Mouse (Mus musculus) CH12.LX (cell line): ENCODE measurements around the gene Clmp.

Experiments used
- CTCF ChIP-seq, 2 experiments: IDR thresholded peaks in 1 of 2; conservative IDR thresholded peaks in 1 of 2; 2 replicates each; pipeline ENCODE4 v1.5.1; 2011 to 2012; ENCODE audit warnings: low read depth in 2 of 2, low read length in 2 of 2, improper control_type of control experiment in 1 of 2, inconsistent platforms in 1 of 2, mild to moderate bottlenecking in 1 of 2, moderate library complexity in 1 of 2
- EP300 ChIP-seq: IDR thresholded peaks from 2 replicates; pipeline ENCODE4 v1.6.1; 2011; ENCODE audit warnings: low read length, improper control_type of control experiment
- MAX ChIP-seq: IDR thresholded peaks from 2 replicates; pipeline ENCODE4 v1.6.1; 2011; ENCODE audit warnings: low read length, improper control_type of control experiment
- MYC ChIP-seq: IDR thresholded peaks from 2 replicates; pipeline ENCODE4 v1.6.1; 2011; ENCODE audit warnings: low read depth, mild to moderate bottlenecking, improper control_type of control experiment, low read length
- POLR2A ChIP-seq: IDR thresholded peaks from 2 replicates; pipeline ENCODE4 v1.6.1; 2011; ENCODE audit warnings: low read depth, mild to moderate bottlenecking, improper control_type of control experiment, low read length
- RAD21 ChIP-seq: IDR thresholded peaks from 2 replicates; pipeline ENCODE4 v1.6.1; 2011; ENCODE audit warnings: low read depth, mild to moderate bottlenecking, low read length, improper control_type of control experiment, moderate library complexity
- RCOR1 ChIP-seq: conservative IDR thresholded peaks from 2 replicates; pipeline ENCODE4 v1.6.1; 2012; ENCODE audit warnings: low read depth, mild to moderate bottlenecking, inconsistent platforms, low read length, improper control_type of control experiment
- SIN3A ChIP-seq: IDR thresholded peaks from 2 replicates; pipeline ENCODE4 v1.6.1; 2012; ENCODE audit warnings: low read length, improper control_type of control experiment, inconsistent platforms
- SMC3 ChIP-seq: IDR thresholded peaks from 2 replicates; pipeline ENCODE4 v1.6.1; 2011; ENCODE audit warnings: low read depth, low read length, improper control_type of control experiment
- TCF12 ChIP-seq: IDR thresholded peaks from 2 replicates; pipeline ENCODE4 v1.6.1; 2014; ENCODE audit warnings: low read depth, mild to moderate bottlenecking, inconsistent platforms, low read length, improper control_type of control experiment
- ZKSCAN1 ChIP-seq: IDR thresholded peaks from 2 replicates; pipeline ENCODE4 v1.6.1; 2012; ENCODE audit warnings: low read depth, inconsistent platforms, low read length, improper control_type of control experiment, borderline replicate concordance
- ZNF384 ChIP-seq: IDR thresholded peaks from 2 replicates; pipeline ENCODE4 v1.6.1; 2012; ENCODE audit warnings: low read depth, low read length, improper control_type of control experiment, inconsistent platforms

- TF ChIP-seq SIN3A, result no peak
- TF ChIP-seq CTCF (conservative IDR thresholded peaks at IDR 0.05 in 1 of 2, IDR thresholded peaks at IDR 0.05 in 1 of 2; ENCODE audit: low read depth in 2 of 2, low read length in 2 of 2), result no peak
- no peak for TF ChIP-seq ZKSCAN1
- no peak for TF ChIP-seq TCF12
- TF ChIP-seq EP300, result no peak
- no peak for TF ChIP-seq MYC
- TF ChIP-seq RAD21, result no peak
- no peak for TF ChIP-seq SMC3
- TF ChIP-seq RCOR1, result no peak
- no peak for TF ChIP-seq POLR2A
- TF ChIP-seq MAX, result no peak
- no peak for TF ChIP-seq ZNF384
Observed at GRCm38 (mm10) chr9:40766058-40766605, 80.4 kb downstream of the Clmp start.
